15 mouse cellular contexts compared by ENCODE assay signal in the genomic region with DNA sequence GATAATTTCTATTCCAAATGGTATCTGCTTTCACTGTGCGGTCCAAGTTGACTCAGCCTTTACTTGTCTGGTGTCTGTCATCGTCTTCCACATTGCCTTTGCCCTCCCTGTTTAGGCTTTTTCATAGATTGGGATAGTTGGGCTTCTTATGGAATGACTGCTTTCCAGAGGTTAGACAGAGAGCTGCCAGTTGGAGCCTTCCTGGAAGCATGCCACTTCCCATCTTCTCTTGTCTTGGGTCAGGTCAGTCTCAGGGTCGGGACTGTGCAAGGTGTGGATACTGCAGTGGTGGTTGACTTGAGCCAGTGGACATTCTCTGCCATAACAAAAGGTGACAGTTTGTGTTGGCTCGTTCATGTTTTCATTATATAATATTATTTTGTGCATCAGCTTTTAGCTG.
"Had no signal": no experiment of that assay in that cellular context is flagged by ENCODE, and none has a peak within 500 bp of the region (broad histone marks: within the 10 kb centered on the region; RNA-seq: fewer than 3 reads in every experiment).

No protein-coding gene starts in this region.

- H3K4me2 ChIP-seq: lung, embryonic 14.5 days; midbrain, embryonic 13.5 days; stomach, embryonic 15.5 days had no signal

- H3K27ac ChIP-seq: kidney, postnatal 0 days; limb, embryonic 10.5 days; liver, embryonic 14.5 days; macrophage; midbrain, embryonic 13.5 days; stomach, embryonic 15.5 days had no signal

- H3K9ac ChIP-seq: limb, embryonic 13.5 days; liver, embryonic 14.5 days; liver, postnatal 0 days; lung, embryonic 14.5 days; midbrain, embryonic 13.5 days; stomach, embryonic 15.5 days had no signal

- ATAC-seq: liver, postnatal 0 days; lung, postnatal 0 days had no signal

- DNase-seq: kidney, adult 2 months; kidney, postnatal 25 days; layer of hippocampus, adult 9-11 months; liver, postnatal 0 days; lung, embryonic 14.5 days; thymus, postnatal 25 days had no signal

- H3K4me3 ChIP-seq: layer of hippocampus, adult 2 months; limb, embryonic 10.5 days; limb, embryonic 13.5 days; midbrain, embryonic 13.5 days; stomach, embryonic 15.5 days had no signal

- H3K36me3 ChIP-seq: limb, embryonic 13.5 days; midbrain, embryonic 13.5 days; stomach, embryonic 15.5 days had no signal

- H3K27me3 ChIP-seq: limb, embryonic 13.5 days; midbrain, embryonic 13.5 days; stomach, embryonic 15.5 days had no signal

- H3K9me3 ChIP-seq: limb, embryonic 10.5 days; limb, embryonic 13.5 days; midbrain, embryonic 13.5 days; stomach, embryonic 15.5 days had no signal
